Mouse (Mus musculus): ENCODE measurements around the gene Ppp2r1b. TPM values are rescaled to one million over a fixed set of nuclear protein-coding genes. Genes with fewer than 3 reads are reported as not detected.

The Ppp2r1b gene
- total RNA-seq, 2 experiments from 2014 or later, result 18.8 to 19.9 TPM

GRCm38 (mm10) chr9:50863824-50864223 lies 18.7 kb downstream of the Ppp2r1b start:
- no peak for DNase-seq (ENCODE audit: low spot score in 2 of 2)

GRCm38 (mm10) chr9:50864877-50865276 lies 19.8 kb downstream of the Ppp2r1b start:
- no peak for DNase-seq (ENCODE audit: low spot score in 2 of 2)

GRCm38 (mm10) chr9:50865803-50866202 lies 20.7 kb downstream of the Ppp2r1b start:
- DNase-seq (ENCODE audit: low spot score in 2 of 2), result no peak

- no peak for DNase-seq (ENCODE audit: low spot score in 2 of 2)
Measured at GRCm38 (mm10) chr9:50867015-50867414, 21.9 kb downstream of the Ppp2r1b start.

- DNase-seq (ENCODE audit: low spot score in 2 of 2), result no peak
Measured at GRCm38 (mm10) chr9:50868182-50868581, 23.1 kb downstream of the Ppp2r1b start.

GRCm38 (mm10) chr9:50873210-50873609 lies 28.1 kb downstream of the Ppp2r1b start:
- DNase-seq (ENCODE audit: low spot score in 2 of 2), result no peak

GRCm38 (mm10) chr9:50874031-50874430 lies 28.9 kb downstream of the Ppp2r1b start:
- DNase-seq (ENCODE audit: low spot score in 2 of 2), result no peak

GRCm38 (mm10) chr9:50875470-50875869 lies 30.4 kb downstream of the Ppp2r1b start:
- DNase-seq (ENCODE audit: low spot score in 2 of 2), result no peak

GRCm38 (mm10) chr9:50876287-50876686 lies 31.2 kb downstream of the Ppp2r1b start:
- no peak for DNase-seq (ENCODE audit: low spot score in 2 of 2)

- no peak for DNase-seq (ENCODE audit: low spot score in 2 of 2)
Measured at GRCm38 (mm10) chr9:50877431-50877830, 32.3 kb downstream of the Ppp2r1b start.

GRCm38 (mm10) chr9:50882183-50882582 lies 37.1 kb downstream of the Ppp2r1b start:
- DNase-seq (ENCODE audit: low spot score in 2 of 2), result no peak

GRCm38 (mm10) chr9:50884093-50884492 lies 39.0 kb downstream of the Ppp2r1b start:
- DNase-seq (ENCODE audit: low spot score in 2 of 2), result no peak

GRCm38 (mm10) chr9:50884741-50885599 lies 39.9 kb downstream of the Ppp2r1b start:
- peak; percentile 39 for DNase-seq (ENCODE audit: low spot score in 2 of 2)

- DNase-seq (ENCODE audit: low spot score in 2 of 2), result no peak
Measured at GRCm38 (mm10) chr9:50885600-50885987, 40.5 kb downstream of the Ppp2r1b start.

GRCm38 (mm10) chr9:50886870-50887269 lies 41.8 kb downstream of the Ppp2r1b start:
- no peak for DNase-seq (ENCODE audit: low spot score in 2 of 2)

GRCm38 (mm10) chr9:50887351-50887750 lies 42.2 kb downstream of the Ppp2r1b start:
- no peak for DNase-seq (ENCODE audit: low spot score in 2 of 2)

GRCm38 (mm10) chr9:50889211-50889610 lies 44.1 kb downstream of the Ppp2r1b start:
- no peak for DNase-seq (ENCODE audit: low spot score in 2 of 2)

GRCm38 (mm10) chr9:50889964-50890363 lies 44.9 kb downstream of the Ppp2r1b start:
- DNase-seq (ENCODE audit: low spot score in 2 of 2), result no peak

- no peak for DNase-seq (ENCODE audit: low spot score in 2 of 2)
Measured at GRCm38 (mm10) chr9:50890494-50891090, 45.5 kb downstream of the Ppp2r1b start.

- peak; percentile 71 to 78 for DNase-seq (ENCODE audit: low spot score in 2 of 2)
Measured at GRCm38 (mm10) chr9:50893665-50894064, 48.6 kb downstream of the Ppp2r1b start.

- DNase-seq (ENCODE audit: low spot score in 2 of 2), result no peak
Measured at GRCm38 (mm10) chr9:50900026-50900920, 55.2 kb downstream of the Ppp2r1b start.

Data from layer of hippocampus, postnatal 10 days (tissue).